Mouse (Mus musculus) hindbrain, embryonic 11.5 days (tissue): ENCODE measurements around the gene Slc35b1. TPM values are rescaled to one million over a fixed set of nuclear protein-coding genes. Genes with fewer than 3 reads are reported as not detected.

ENCODE experiments used
- ATAC-seq: fragments of 200-750 bp; cut with Nextera tagmentation; 2 replicates; pipeline ENCODE4 v1.8.0; 2017; ENCODE audit warnings: mild to moderate bottlenecking, moderate TSS enrichment, moderate library complexity; ENCODE audit not compliant: low FRiP score
- DNase-seq: peaks from one replicate; pipeline ENCODE4 v3.0.0-alpha.2; 2015; ENCODE audit warnings: low spot score
- H3K27ac ChIP-seq: fragments of 300-500 bp; sonication (generic); 2 replicates; pipeline ENCODE4 v1.5.1; 2014; ENCODE audit warnings: mild to moderate bottlenecking, low read depth, low read length
- H3K27me3 ChIP-seq: fragments of 300-500 bp; sonication (generic); 2 replicates; pipeline ENCODE4 v1.6.1; 2014; ENCODE audit warnings: mild to moderate bottlenecking, low read length, moderate library complexity, mixed read lengths; ENCODE audit not compliant: control insufficient read depth, insufficient read depth
- H3K36me3 ChIP-seq: fragments of 300-500 bp; sonication (generic); 2 replicates; pipeline ENCODE4 v1.6.1; 2014; ENCODE audit warnings: mild to moderate bottlenecking, low read length, moderate library complexity, mixed read lengths; ENCODE audit not compliant: control insufficient read depth, insufficient read depth
- H3K4me1 ChIP-seq: fragments of 300-500 bp; sonication (generic); replicated peaks from 2 replicates; pipeline ENCODE4 v1.6.1; 2014; ENCODE audit warnings: low read length, mixed read lengths; ENCODE audit not compliant: control insufficient read depth, insufficient read depth
- H3K4me2 ChIP-seq: fragments of 300-500 bp; sonication (generic); replicated peaks from 2 replicates; pipeline ENCODE4 v1.6.1; 2014; ENCODE audit warnings: mild to moderate bottlenecking, low read depth, low read length
- H3K4me3 ChIP-seq: fragments of 300-500 bp; sonication (generic); 2 replicates; pipeline ENCODE4 v1.5.1; 2014; ENCODE audit warnings: low read depth, low read length
- H3K9ac ChIP-seq: fragments of 300-500 bp; sonication (generic); 2 replicates; pipeline ENCODE4 v1.6.1; 2014; ENCODE audit warnings: low read depth, low read length
- H3K9me3 ChIP-seq: fragments of 300-500 bp; sonication (generic); 2 replicates; pipeline ENCODE4 v1.6.1; 2016; ENCODE audit warnings: low read length; ENCODE audit not compliant: control insufficient read depth
- WGBS: fragments of 180-500 bp; shearing (Covaris S2); extraction: QIAGEN DNeasy Blood & Tissue Kit; methylation state at CpG from one replicate; pipeline ENCODE4 v1.1.7; 2014; 5-methylcytosine and 5-hydroxymethylcytosine counted together
- polyA plus RNA-seq: library from polyadenylated mRNA; unstranded; fragments of >200 nt; fragmentation: Nextera tagmentation; extraction: Ambion mirVana; gene quantifications from 2 replicates; pipeline ENCODE4 v1.2.1, GENCODE M21; 2014

Gene Slc35b1
- polyA plus RNA-seq, 1 experiment from 2014 or later, result 143 TPM

DNA sequence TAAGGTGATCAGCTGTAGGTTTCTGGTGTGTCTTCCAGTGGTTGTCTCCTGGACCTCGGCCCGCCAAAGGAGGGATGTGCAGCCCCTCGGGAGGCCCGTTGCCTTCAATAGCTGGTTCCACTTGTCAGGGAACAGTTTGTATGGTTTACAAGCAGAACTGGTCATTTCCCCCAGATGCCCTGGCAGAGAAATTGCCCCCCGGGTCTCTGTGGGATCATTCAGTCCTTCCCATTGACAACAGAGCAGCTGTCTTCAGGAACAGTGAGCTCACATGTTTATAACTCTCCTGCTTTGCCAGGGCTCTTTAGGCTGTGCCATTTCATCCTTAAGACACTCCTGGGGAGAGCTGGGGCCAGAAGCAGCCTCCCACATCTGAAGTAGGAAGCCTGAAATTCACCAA lies 9.6 kb downstream of the Slc35b1 start:
- no peak for DNase-seq
- Histone ChIP-seq H3K36me3 (peaks cover 7% of the 10 kb centered on the region), H3K9ac (no peak overlapping the region), H3K9me3 (no peaks in the 10 kb centered on the region), H3K4me1 (no peaks in the 10 kb centered on the region), H3K4me2 (no peak overlapping the region), H3K27ac (no peak overlapping the region), H3K27me3 (no peaks in the 10 kb centered on the region), H3K4me3 (no peak overlapping the region)
- WGBS, result 74% methylated on average over 5 of the region's 5 CpGs
- ATAC-seq, result no peak

DNA sequence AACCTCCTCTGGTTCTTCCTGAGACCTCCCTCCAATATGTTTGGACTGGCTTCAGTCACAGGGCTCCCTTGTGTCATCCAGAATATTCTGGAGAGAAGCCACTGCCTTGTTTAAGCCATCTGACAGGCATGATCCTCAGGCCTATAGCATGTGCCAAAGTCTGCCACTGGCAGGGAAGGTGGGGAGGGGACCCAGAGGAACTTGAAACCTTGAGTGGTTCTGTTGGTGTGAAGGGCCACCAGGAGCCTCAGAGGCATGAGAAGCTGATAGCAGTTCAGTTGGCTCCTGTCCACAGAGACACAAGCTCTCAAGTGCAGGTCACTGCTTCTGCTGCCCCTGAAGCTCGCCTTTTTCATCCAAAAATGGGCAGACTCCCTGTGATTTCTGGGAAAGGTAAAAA lies 12.1 kb downstream of the Slc35b1 start:
- no peaks in the 10 kb centered on the region for H3K9me3 ChIP-seq
- no peak overlapping the region for H3K9ac ChIP-seq
- no peak overlapping the region for H3K27ac ChIP-seq
- WGBS, result 70% methylated on average over 1 of the region's 1 CpGs
- no peaks in the 10 kb centered on the region for H3K4me1 ChIP-seq
- H3K27me3 ChIP-seq, result no peaks in the 10 kb centered on the region
- no peak for DNase-seq
- no peak overlapping the region for H3K4me3 ChIP-seq
- H3K4me2 ChIP-seq, result no peak overlapping the region; the same call in 1 of the 2 replicates
- no peaks in the 10 kb centered on the region for H3K36me3 ChIP-seq
- no peak for ATAC-seq

DNA sequence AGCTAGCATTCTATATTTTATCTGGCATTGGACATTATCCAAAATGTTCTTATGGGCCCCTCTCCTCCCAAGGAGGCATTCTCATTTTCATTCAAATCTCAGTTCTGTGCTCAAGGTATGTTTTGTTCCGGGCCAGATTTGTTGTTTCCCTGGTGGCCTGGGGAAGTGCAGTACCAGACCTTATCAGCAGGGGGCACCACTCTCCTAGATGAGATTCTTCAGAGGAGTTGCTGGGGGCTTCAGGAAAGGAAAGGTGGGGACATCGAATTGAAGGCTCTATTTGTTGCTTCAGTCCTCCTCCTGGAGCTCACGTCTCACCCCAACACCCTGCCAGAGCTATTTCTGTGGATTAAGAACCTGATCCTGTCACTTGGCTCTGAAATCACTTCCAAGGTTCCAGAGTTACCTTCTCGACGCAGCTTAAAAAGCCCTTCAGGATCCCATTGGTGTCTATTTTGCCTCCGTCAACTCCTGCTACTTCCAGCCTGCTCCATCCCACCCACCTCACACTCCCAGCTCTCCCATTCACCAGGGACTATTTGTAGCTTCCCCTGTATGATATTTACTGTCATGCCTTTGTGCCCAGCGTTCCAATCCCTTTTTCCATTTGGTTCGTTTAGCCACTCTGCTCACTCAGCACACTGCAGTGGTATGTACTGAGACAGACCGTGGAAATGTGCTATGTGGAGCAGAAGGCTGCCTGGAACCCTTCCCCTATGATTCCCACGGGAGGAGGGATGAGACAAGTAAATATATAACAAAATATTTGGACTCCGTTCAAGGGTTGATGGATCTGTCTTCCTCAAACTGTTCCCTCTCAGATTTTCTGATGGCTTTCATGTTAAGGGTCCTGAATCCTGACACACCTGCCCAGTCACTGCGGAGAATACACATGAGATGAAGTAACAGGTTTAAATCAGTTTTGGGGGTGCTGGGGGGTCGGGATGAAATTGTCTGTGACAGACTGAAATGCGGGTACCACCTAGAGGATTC lies 13.6 kb downstream of the Slc35b1 start:
- no peak overlapping the region for H3K27ac ChIP-seq
- DNase-seq (peak; percentile 89), ATAC-seq (no peak)
- WGBS, result 64% methylated on average over 14 of the region's 14 CpGs
- H3K4me1 ChIP-seq, result no peaks in the 10 kb centered on the region
- no peaks in the 10 kb centered on the region for H3K36me3 ChIP-seq
- H3K27me3 ChIP-seq, result no peaks in the 10 kb centered on the region
- H3K4me2 ChIP-seq, result no peak overlapping the region
- no peak overlapping the region for H3K4me3 ChIP-seq
- no peak overlapping the region for H3K9ac ChIP-seq
- H3K9me3 ChIP-seq, result no peaks in the 10 kb centered on the region

DNA sequence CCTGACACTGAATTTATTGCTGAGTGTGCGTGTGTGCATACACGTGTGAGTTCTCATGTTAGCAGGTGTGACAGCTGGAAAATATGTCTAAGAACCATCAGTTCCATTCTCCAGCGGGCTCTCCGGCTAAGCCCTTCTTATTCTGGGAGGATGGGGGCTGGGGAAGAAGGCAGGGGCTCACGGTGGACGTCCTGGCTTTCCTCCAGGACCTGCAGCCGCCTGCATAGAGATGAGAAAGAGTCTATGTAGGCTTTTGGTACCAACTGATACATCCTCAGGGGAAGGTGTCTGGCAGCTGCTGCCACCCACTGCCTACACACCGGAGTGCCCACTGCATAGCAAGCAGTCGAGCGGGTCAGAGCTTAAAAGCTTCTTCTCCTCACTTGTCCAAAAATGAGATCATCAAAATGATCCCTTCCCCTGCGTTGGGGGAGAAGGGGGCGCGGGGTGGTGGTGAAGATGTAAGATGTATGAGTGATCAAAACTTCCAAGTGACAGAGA lies 15.1 kb downstream of the Slc35b1 start:
- no peaks in the 10 kb centered on the region for H3K27me3 ChIP-seq
- no peak overlapping the region for H3K27ac ChIP-seq
- no peaks in the 10 kb centered on the region for H3K9me3 ChIP-seq
- H3K4me2 ChIP-seq, result no peak overlapping the region
- no peak for ATAC-seq
- no peak for DNase-seq
- H3K4me3 ChIP-seq, result no peak overlapping the region
- no peak overlapping the region for H3K9ac ChIP-seq
- H3K4me1 ChIP-seq, result no peaks in the 10 kb centered on the region
- WGBS, result 81% methylated on average over 13 of the region's 13 CpGs
- no peaks in the 10 kb centered on the region for H3K36me3 ChIP-seq

DNA sequence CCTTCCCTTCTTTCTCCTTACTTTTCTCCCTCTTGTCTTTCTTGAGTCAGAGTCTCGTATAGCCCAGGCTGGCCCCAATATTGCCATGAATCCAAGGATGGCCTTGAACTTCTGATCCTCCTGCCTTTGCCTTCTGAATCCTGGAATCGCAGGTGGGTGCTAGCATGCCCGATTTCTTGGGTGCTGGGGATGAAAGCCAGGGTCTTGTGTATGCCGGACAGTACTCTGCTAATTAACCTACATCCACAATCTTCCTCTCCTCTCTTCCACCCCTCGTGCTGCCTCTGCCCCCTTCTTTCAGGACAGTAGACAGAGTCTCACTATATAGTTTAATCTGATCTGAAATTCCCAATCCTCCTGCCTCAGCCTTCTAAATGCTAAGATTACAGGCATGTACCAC lies 17.1 kb downstream of the Slc35b1 start:
- Histone ChIP-seq H3K4me1 (no peaks in the 10 kb centered on the region), H3K36me3 (no peaks in the 10 kb centered on the region), H3K9me3 (no peaks in the 10 kb centered on the region), H3K27me3 (no peaks in the 10 kb centered on the region), H3K27ac (no peak overlapping the region), H3K9ac (no peak overlapping the region), H3K4me3 (no peak overlapping the region), H3K4me2 (no peak overlapping the region)
- 92% methylated on average over 5 of the region's 5 CpGs for WGBS
- DNase-seq (no peak), ATAC-seq (no peak)

DNA sequence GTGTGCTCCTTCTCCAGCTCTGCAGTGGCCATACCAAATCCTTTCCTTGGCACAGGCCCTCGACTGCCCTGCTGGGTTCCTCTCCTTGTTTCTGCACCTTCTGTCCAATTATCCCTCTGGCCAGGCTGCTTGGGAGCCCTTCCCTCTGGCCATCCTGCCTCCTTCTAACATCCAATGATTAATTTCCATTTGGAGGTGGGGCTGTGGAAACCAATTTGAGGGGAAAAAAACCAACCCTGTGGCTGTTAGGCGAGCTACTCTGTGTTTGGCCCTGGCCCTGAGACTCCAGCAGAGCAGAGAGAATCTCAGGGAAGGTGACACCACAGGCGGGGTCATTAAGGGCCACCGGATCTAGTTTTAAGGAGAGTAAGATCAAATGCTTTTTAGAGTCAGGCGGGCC lies 17.7 kb downstream of the Slc35b1 start:
- Histone ChIP-seq H3K27ac (0 out of 2 replicates have a peak overlapping the region, but pooled peaks have one; percentile 17), H3K9ac (no peak overlapping the region), H3K9me3 (no peaks in the 10 kb centered on the region), H3K36me3 (no peaks in the 10 kb centered on the region), H3K4me2 (no peak overlapping the region), H3K4me3 (no peak overlapping the region), H3K27me3 (no peaks in the 10 kb centered on the region), H3K4me1 (no peaks in the 10 kb centered on the region)
- ATAC-seq (no peak), DNase-seq (no peak)
- 19% methylated on average over 5 of the region's 5 CpGs for WGBS

DNA sequence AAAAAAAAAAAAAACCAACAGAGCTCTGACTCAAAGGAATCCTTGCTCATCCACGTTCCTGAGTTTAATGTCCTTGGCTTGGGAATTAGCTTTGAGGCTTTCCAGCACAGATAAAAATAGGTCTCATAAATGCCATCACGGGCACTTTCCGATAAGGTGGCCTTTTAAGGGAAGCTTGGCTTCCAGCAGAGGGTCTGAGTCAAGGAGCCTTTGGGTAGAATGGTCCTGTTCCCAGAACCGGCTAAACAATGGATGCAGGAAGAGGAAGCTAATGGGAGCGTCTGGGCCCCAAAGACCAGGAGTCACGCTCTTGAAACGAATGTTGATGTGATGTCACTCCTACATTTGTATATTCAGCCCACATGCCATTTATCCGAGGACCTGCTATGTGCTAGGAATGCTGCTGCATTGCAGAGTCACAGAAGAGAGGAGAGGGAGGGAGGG lies 18.2 kb downstream of the Slc35b1 start:
- Histone ChIP-seq H3K9ac (no peak overlapping the region), H3K4me2 (no peak overlapping the region), H3K27me3 (no peaks in the 10 kb centered on the region), H3K9me3 (no peaks in the 10 kb centered on the region), H3K4me1 (no peaks in the 10 kb centered on the region), H3K27ac (no peak overlapping the region), H3K36me3 (no peaks in the 10 kb centered on the region), H3K4me3 (no peak overlapping the region)
- 32% methylated on average over 8 of the region's 8 CpGs for WGBS
- ATAC-seq (no peak), DNase-seq (no peak)

DNA sequence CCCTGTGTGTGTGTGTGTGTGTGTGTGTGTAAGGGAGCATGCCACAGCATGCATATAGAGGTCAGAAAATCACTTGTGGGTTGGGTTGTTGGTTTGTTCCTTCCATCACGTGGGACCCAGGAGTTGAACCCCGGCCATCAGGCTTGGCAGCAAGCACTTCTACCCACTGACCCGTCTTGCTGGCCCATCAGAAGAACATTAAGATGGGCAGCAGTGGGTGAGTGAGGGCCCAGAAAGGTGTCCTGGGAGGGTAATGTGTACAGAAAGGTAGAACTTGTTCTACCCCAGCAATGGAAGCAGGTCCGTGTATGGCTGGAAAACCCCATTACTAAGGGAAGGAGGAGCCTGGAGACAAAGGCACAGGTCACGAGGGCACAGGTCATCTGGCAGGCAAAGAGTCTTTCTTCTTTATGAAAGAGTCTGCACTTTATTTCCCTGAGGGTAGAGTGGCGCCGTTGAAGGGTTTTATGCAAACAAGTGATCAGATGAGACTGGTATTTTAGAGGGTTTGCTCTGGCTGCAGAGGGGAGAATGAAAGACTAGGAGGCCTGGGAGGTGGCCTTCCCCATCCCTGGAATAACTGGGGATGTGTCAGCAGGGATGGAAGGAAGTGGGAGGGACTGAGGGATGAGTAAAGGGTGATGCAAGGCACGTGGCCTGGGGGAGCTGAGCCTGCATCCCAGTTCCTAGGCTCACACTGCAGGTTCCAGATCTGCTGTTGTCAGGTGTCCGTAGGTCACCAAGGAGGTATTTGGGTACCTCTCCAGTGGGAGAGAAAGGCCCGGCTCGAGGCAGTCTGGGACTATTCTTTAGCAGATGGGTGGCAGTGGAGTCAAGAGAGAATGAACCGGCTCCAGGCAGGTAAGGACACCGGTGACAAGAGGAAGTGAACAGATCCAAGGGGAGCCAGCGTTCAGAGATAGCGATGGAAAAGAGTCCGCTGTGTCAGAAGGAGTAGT lies 19.2 kb downstream of the Slc35b1 start:
- no peaks in the 10 kb centered on the region for H3K4me1 ChIP-seq
- H3K27ac ChIP-seq, result no peak overlapping the region
- H3K9ac ChIP-seq, result no peak overlapping the region
- H3K36me3 ChIP-seq, result no peaks in the 10 kb centered on the region
- 62% methylated on average over 16 of the region's 16 CpGs for WGBS
- no peak overlapping the region for H3K4me2 ChIP-seq
- no peaks in the 10 kb centered on the region for H3K27me3 ChIP-seq
- no peak for ATAC-seq
- no peak for DNase-seq
- H3K9me3 ChIP-seq, result no peaks in the 10 kb centered on the region
- no peak overlapping the region for H3K4me3 ChIP-seq
